Mouse (Mus musculus) liver, adult 2 months (tissue): ENCODE data around the gene Palld.

ENCODE experiments used
- CTCF ChIP-seq: fragments of 200-500 bp; IDR thresholded peaks from 2 replicates; pipeline ENCODE4 v1.5.1; 2011; ENCODE audit warnings: low read depth, low read length, control low read depth
- POLR2A ChIP-seq: fragments of 200-500 bp; IDR thresholded peaks from 2 replicates; pipeline ENCODE4 v1.6.1; 2011; ENCODE audit warnings: low read length, control low read depth; ENCODE audit not compliant: insufficient read depth; ENCODE audit errors: extremely low read depth

DNA sequence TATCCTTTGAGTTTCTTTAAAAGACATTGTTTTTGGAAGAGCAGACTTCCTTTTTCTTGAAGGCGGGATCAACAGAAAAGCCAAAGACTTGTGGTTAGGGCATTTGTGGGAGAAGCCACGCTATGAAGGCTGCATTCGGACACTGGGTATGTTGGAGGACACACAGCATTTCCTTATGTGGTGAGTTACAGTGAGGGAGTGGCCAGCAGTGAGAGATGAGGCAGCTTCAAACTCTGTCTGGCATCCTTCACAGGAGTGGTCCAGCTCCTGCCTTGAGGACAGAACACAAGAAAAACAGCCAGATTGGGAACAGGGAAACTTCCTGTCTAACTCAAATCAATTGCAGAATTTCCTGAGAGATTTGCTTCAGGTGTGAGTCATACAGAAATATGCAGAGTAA, 281.2 kb downstream of the Palld start:
- no peak for TF ChIP-seq POLR2A
- no peak for TF ChIP-seq CTCF
